Mouse (Mus musculus): ENCODE measurements around the gene Ptch1. TPM values are rescaled to one million over a fixed set of nuclear protein-coding genes. Genes with fewer than 3 reads are reported as not detected.

Ptch1 gene
- polyA plus RNA-seq, 1 experiment from 2014 or later = 26.0 TPM

GRCm38 (mm10) chr13:63558297-63558890, 15.0 kb downstream of the Ptch1 start:
- Histone ChIP-seq H3K27me3 (ENCODE audit: control insufficient read depth, insufficient read depth, low read length) (no peaks in the 10 kb centered on the region), H3K4me1 (replicated peaks; ENCODE audit: control insufficient read depth, insufficient read depth, low read length) (peaks cover 51% of the 10 kb centered on the region), H3K27ac (ENCODE audit: low read depth, low read length) (no peak overlapping the region), H3K4me3 (ENCODE audit: low read depth, low read length) (no peak overlapping the region), H3K36me3 (ENCODE audit: control insufficient read depth, insufficient read depth, low read length) (no peaks in the 10 kb centered on the region), H3K9ac (ENCODE audit: low read length) (no peak overlapping the region), H3K4me2 (ENCODE audit: low read depth, low read length, severe bottlenecking) (peak overlapping the region; percentile 28; the same call in 1 of the 2 replicates), H3K9me3 (ENCODE audit: control insufficient read depth, low read length) (no peaks in the 10 kb centered on the region)
- DNase-seq (ENCODE audit: low spot score) = no peak
- no peak for ATAC-seq (replicated peaks; ENCODE audit: low FRiP score)
- WGBS = 51% methylated on average over 8 of the region's 8 CpGs

- DNase-seq (ENCODE audit: low spot score) (no peak), ATAC-seq (replicated peaks; ENCODE audit: low FRiP score) (no peak)
- peaks cover 60% of the 10 kb centered on the region for H3K4me1 ChIP-seq (replicated peaks; ENCODE audit: control insufficient read depth, insufficient read depth, low read length)
- H3K9me3 ChIP-seq (ENCODE audit: control insufficient read depth, low read length) = no peaks in the 10 kb centered on the region
- peak overlapping the region; percentile 16; the same call in 1 of the 2 replicates for H3K4me2 ChIP-seq (ENCODE audit: low read depth, low read length, severe bottlenecking)
- no peaks in the 10 kb centered on the region for H3K27me3 ChIP-seq (ENCODE audit: control insufficient read depth, insufficient read depth, low read length)
- no peak overlapping the region for H3K4me3 ChIP-seq (ENCODE audit: low read depth, low read length)
- peak overlapping the region; percentile 81 for H3K27ac ChIP-seq (ENCODE audit: low read depth, low read length)
- WGBS = 59% methylated on average over 1 of the region's 1 CpGs
- no peaks in the 10 kb centered on the region for H3K36me3 ChIP-seq (ENCODE audit: control insufficient read depth, insufficient read depth, low read length)
- no peak overlapping the region; the same call in none of the 2 replicates for H3K9ac ChIP-seq (ENCODE audit: low read length)
Observed at GRCm38 (mm10) chr13:63556431-63556830, 17.0 kb downstream of the Ptch1 start.

GRCm38 (mm10) chr13:63555885-63556284, 17.5 kb downstream of the Ptch1 start:
- no peaks in the 10 kb centered on the region for H3K36me3 ChIP-seq (ENCODE audit: control insufficient read depth, insufficient read depth, low read length)
- no peaks in the 10 kb centered on the region for H3K27me3 ChIP-seq (ENCODE audit: control insufficient read depth, insufficient read depth, low read length)
- H3K4me3 ChIP-seq (ENCODE audit: low read depth, low read length) = no peak overlapping the region; the same call in 1 of the 2 replicates
- peak overlapping the region; percentile 41 for H3K4me2 ChIP-seq (ENCODE audit: low read depth, low read length, severe bottlenecking)
- H3K4me1 ChIP-seq (replicated peaks; ENCODE audit: control insufficient read depth, insufficient read depth, low read length) = peaks cover 62% of the 10 kb centered on the region
- DNase-seq (ENCODE audit: low spot score) = no peak
- peak overlapping the region; percentile 31; the same call in 1 of the 2 replicates for H3K9ac ChIP-seq (ENCODE audit: low read length)
- H3K9me3 ChIP-seq (ENCODE audit: control insufficient read depth, low read length) = no peaks in the 10 kb centered on the region
- WGBS = 27% methylated on average over 5 of the region's 5 CpGs
- peak overlapping the region; percentile 81 for H3K27ac ChIP-seq (ENCODE audit: low read depth, low read length)
- no peak for ATAC-seq (replicated peaks; ENCODE audit: low FRiP score)

DNA sequence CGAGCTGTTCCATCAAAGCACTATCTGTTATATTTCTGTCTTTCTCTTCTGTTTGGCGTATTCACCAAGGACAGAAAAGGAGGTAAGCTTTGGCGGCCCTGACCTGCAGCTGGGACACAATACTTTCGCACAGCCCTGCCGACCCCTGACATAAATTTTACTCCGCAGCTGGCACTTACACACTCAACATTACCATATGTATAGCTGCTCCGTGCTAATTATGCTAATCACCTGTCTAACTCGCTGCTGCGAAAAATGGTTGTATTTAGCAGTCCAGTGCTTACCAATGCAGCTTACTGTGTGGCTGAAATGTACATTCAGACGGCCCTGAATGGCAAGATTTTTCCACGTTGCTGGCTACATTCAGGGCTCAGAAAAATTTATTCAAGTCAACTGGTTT, 18.8 kb downstream of the Ptch1 start:
- Histone ChIP-seq H3K4me2 (ENCODE audit: low read depth, low read length, severe bottlenecking) (peak overlapping the region; percentile 32; the same call in 1 of the 2 replicates), H3K36me3 (ENCODE audit: control insufficient read depth, insufficient read depth, low read length) (no peaks in the 10 kb centered on the region), H3K27ac (ENCODE audit: low read depth, low read length) (peak overlapping the region; percentile 83), H3K9me3 (ENCODE audit: control insufficient read depth, low read length) (no peaks in the 10 kb centered on the region), H3K4me1 (replicated peaks; ENCODE audit: control insufficient read depth, insufficient read depth, low read length) (peaks cover 57% of the 10 kb centered on the region), H3K4me3 (ENCODE audit: low read depth, low read length) (no peak overlapping the region), H3K9ac (ENCODE audit: low read length) (peak overlapping the region; percentile 1; the same call in 1 of the 2 replicates), H3K27me3 (ENCODE audit: control insufficient read depth, insufficient read depth, low read length) (no peaks in the 10 kb centered on the region)
- 16% methylated on average over 11 of the region's 11 CpGs for WGBS
- DNase-seq (ENCODE audit: low spot score) = peak; percentile 78
- peak; percentile 92 for ATAC-seq (replicated peaks; ENCODE audit: low FRiP score)

GRCm38 (mm10) chr13:63553436-63553835, 20.0 kb downstream of the Ptch1 start:
- peak overlapping the region; percentile 13; the same call in 1 of the 2 replicates for H3K9ac ChIP-seq (ENCODE audit: low read length)
- peaks cover 52% of the 10 kb centered on the region for H3K4me1 ChIP-seq (replicated peaks; ENCODE audit: control insufficient read depth, insufficient read depth, low read length)
- H3K4me2 ChIP-seq (ENCODE audit: low read depth, low read length, severe bottlenecking) = peak overlapping the region; percentile 29
- ATAC-seq (replicated peaks; ENCODE audit: low FRiP score) = no peak
- H3K36me3 ChIP-seq (ENCODE audit: control insufficient read depth, insufficient read depth, low read length) = no peaks in the 10 kb centered on the region
- H3K27ac ChIP-seq (ENCODE audit: low read depth, low read length) = peak overlapping the region; percentile 83
- WGBS = 21% methylated on average over 5 of the region's 5 CpGs
- no peaks in the 10 kb centered on the region for H3K27me3 ChIP-seq (ENCODE audit: control insufficient read depth, insufficient read depth, low read length)
- H3K4me3 ChIP-seq (ENCODE audit: low read depth, low read length) = no peak overlapping the region; the same call in 1 of the 2 replicates
- no peaks in the 10 kb centered on the region for H3K9me3 ChIP-seq (ENCODE audit: control insufficient read depth, low read length)
- DNase-seq (ENCODE audit: low spot score) = no peak

DNA sequence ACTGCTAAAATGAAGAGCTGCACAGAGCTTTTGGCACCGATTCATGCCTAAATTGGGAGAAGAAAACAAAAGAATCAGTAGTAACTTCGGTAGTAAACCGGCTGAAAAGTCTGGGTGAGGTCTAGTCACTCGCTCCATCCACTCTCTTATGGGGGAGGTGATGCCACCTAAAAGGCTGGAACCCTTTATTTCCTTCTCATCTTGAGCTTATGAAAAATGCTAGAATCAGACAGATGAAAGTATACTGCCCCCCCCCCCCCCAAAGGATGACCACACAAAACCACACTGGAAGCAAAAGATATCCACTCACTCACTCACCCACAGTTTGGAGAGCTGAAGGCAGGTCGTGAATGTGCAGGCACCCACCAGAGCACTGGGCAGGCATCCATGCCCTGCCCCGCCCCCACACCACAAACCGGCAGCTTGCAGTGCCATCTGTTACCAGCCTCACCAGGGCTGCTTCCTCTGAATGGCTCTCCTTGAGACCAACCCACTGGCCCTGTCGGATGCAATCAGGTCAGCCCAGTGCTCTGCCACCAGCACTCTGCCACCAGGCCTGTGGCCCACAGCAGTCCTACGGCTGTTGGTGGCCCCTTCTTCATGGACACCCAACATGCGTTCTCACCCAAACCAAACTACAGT, 21.0 kb downstream of the Ptch1 start:
- DNase-seq (ENCODE audit: low spot score) (peak; percentile 70), ATAC-seq (replicated peaks; ENCODE audit: low FRiP score) (peak; percentile 38; the same call in 1 of the 2 replicates)
- Histone ChIP-seq H3K4me3 (ENCODE audit: low read depth, low read length) (no peak overlapping the region), H3K9me3 (ENCODE audit: control insufficient read depth, low read length) (no peaks in the 10 kb centered on the region), H3K4me2 (ENCODE audit: low read depth, low read length, severe bottlenecking) (peak overlapping the region; percentile 31; the same call in 1 of the 2 replicates), H3K4me1 (replicated peaks; ENCODE audit: control insufficient read depth, insufficient read depth, low read length) (peaks cover 49% of the 10 kb centered on the region), H3K27me3 (ENCODE audit: control insufficient read depth, insufficient read depth, low read length) (no peaks in the 10 kb centered on the region), H3K36me3 (ENCODE audit: control insufficient read depth, insufficient read depth, low read length) (no peaks in the 10 kb centered on the region), H3K9ac (ENCODE audit: low read length) (no peak overlapping the region), H3K27ac (ENCODE audit: low read depth, low read length) (peak overlapping the region; percentile 42; the same call in 1 of the 2 replicates)
- 47% methylated on average over 10 of the region's 10 CpGs for WGBS

GRCm38 (mm10) chr13:63551552-63552290, 21.7 kb downstream of the Ptch1 start:
- no peak for ATAC-seq (replicated peaks; ENCODE audit: low FRiP score)
- Histone ChIP-seq H3K27ac (ENCODE audit: low read depth, low read length) (peak overlapping the region; percentile 42; the same call in 1 of the 2 replicates), H3K27me3 (ENCODE audit: control insufficient read depth, insufficient read depth, low read length) (no peaks in the 10 kb centered on the region; the same call in 1 of the 2 replicates), H3K9ac (ENCODE audit: low read length) (no peak overlapping the region), H3K36me3 (ENCODE audit: control insufficient read depth, insufficient read depth, low read length) (no peaks in the 10 kb centered on the region), H3K9me3 (ENCODE audit: control insufficient read depth, low read length) (no peaks in the 10 kb centered on the region), H3K4me3 (ENCODE audit: low read depth, low read length) (no peak overlapping the region), H3K4me2 (ENCODE audit: low read depth, low read length, severe bottlenecking) (peak overlapping the region; percentile 6; the same call in 1 of the 2 replicates), H3K4me1 (replicated peaks; ENCODE audit: control insufficient read depth, insufficient read depth, low read length) (peaks cover 44% of the 10 kb centered on the region)
- DNase-seq (ENCODE audit: low spot score) = no peak
- 41% methylated on average over 10 of the region's 10 CpGs for WGBS

GRCm38 (mm10) chr13:63550367-63550766, 23.0 kb downstream of the Ptch1 start:
- H3K4me1 ChIP-seq (replicated peaks; ENCODE audit: control insufficient read depth, insufficient read depth, low read length) = peaks cover 38% of the 10 kb centered on the region
- DNase-seq (ENCODE audit: low spot score) = no peak
- ATAC-seq (replicated peaks; ENCODE audit: low FRiP score) = no peak
- H3K27ac ChIP-seq (ENCODE audit: low read depth, low read length) = no peak overlapping the region
- no peak overlapping the region for H3K9ac ChIP-seq (ENCODE audit: low read length)
- H3K27me3 ChIP-seq (ENCODE audit: control insufficient read depth, insufficient read depth, low read length) = no peaks in the 10 kb centered on the region; the same call in 1 of the 2 replicates
- H3K36me3 ChIP-seq (ENCODE audit: control insufficient read depth, insufficient read depth, low read length) = no peaks in the 10 kb centered on the region
- no peak overlapping the region for H3K4me3 ChIP-seq (ENCODE audit: low read depth, low read length)
- H3K4me2 ChIP-seq (ENCODE audit: low read depth, low read length, severe bottlenecking) = no peak overlapping the region
- 84% methylated on average over 5 of the region's 5 CpGs for WGBS
- H3K9me3 ChIP-seq (ENCODE audit: control insufficient read depth, low read length) = no peaks in the 10 kb centered on the region

Data from forebrain, embryonic 11.5 days (tissue).